Mouse (Mus musculus) sigmoid colon, adult 10 weeks (tissue): ENCODE results near the gene Dqx1. TPM values are rescaled to one million over a fixed set of nuclear protein-coding genes. Genes with fewer than 3 reads are reported as not detected.

ENCODE experiments used
- polyA plus RNA-seq: library from polyadenylated mRNA; stranded (reverse); fragments of 350-450 nt; fragmentation: Illumina TruSeq; extraction: RNeasy Lipid Tissue Mini Kit (QIAGEN cat#74804); gene quantifications from one replicate; pipeline ENCODE4 v1.2.3, GENCODE M21; 2014; ENCODE audit warnings: low read depth, low replicate concordance

Gene Dqx1
- 3.0 TPM for polyA plus RNA-seq

GRCm38 (mm10) chr6:83057790-83058189 is at the start of gene Dqx1:
Dqx1 (plus strand) TSS chr6:83057844.

GRCm38 (mm10) chr6:83033249-83034185 is 24.1 kb upstream of the Dqx1 start, which contains the start of the genes Dok1 and Loxl3:
Dok1 (minus strand) TSS chr6:83033471.
Loxl3 (plus strand) TSS chr6:83034173.

GRCm38 (mm10) chr6:83054074-83054851 is 3.4 kb upstream of the Dqx1 start, which contains the start of gene Aup1:
Aup1 (plus strand) TSS chr6:83054521.

GRCm38 (mm10) chr6:83054871-83055431 is 2.7 kb upstream of the Dqx1 start, which contains the start of gene Htra2:
Htra2 (minus strand) TSS chr6:83055273.

GRCm38 (mm10) chr6:83070247-83070310 is 12.4 kb downstream of the Dqx1 start, which contains the start of gene Tlx2:
Tlx2 (minus strand) TSS chr6:83070293.

GRCm38 (mm10) chr6:83077630-83078323 is 20.1 kb downstream of the Dqx1 start, which contains the start of gene Pcgf1:
Pcgf1 (plus strand) TSS chr6:83077869.

GRCm38 (mm10) chr6:83086121-83087035 is 28.7 kb downstream of the Dqx1 start, which contains the start of gene Lbx2:
Lbx2 (plus strand) TSS chr6:83086367.

GRCm38 (mm10) chr6:83101316-83101687 is 43.7 kb downstream of the Dqx1 start, which contains the start of the genes Ccdc142 and Gm42688:
Ccdc142 (plus strand) TSS chr6:83101601.
Gm42688 (plus strand) TSS chr6:83101617.

GRCm38 (mm10) chr6:83108762-83109668 is 51.4 kb downstream of the Dqx1 start, which contains the start of gene Mrpl53:
Mrpl53 (plus strand) TSS chr6:83109040.

GRCm38 (mm10) chr6:83115011-83115671 is 57.5 kb downstream of the Dqx1 start, which contains the start of gene Mogs:
Mogs (plus strand) TSS chr6:83115496.

Other genes with a start within 250 kb of the Dqx1 start
- gene Sema4f, start 118.1 kb upstream of the Dqx1 start, polyA plus RNA-seq: not detected
- gene M1ap, start 110.9 kb upstream of the Dqx1 start, polyA plus RNA-seq: 0.22 TPM
- gene Dok1, start 24.4 kb upstream of the Dqx1 start, polyA plus RNA-seq: 0.41 TPM
- gene Loxl3, start 23.7 kb upstream of the Dqx1 start, polyA plus RNA-seq: 1.3 TPM
- 19.9 TPM for gene Aup1, start 3.3 kb upstream of the Dqx1 start, polyA plus RNA-seq
- 3.1 TPM for gene Htra2, start 2.6 kb upstream of the Dqx1 start, polyA plus RNA-seq
- gene Tlx2, start 12.4 kb downstream of the Dqx1 start, polyA plus RNA-seq: not detected
- gene Pcgf1, start 20.0 kb downstream of the Dqx1 start, polyA plus RNA-seq: 5.8 TPM
- gene Lbx2, start 28.5 kb downstream of the Dqx1 start, polyA plus RNA-seq: not detected
- not detected for gene Ccdc142, start 43.8 kb downstream of the Dqx1 start, polyA plus RNA-seq
- 1.2 TPM for gene Gm42688, start 43.8 kb downstream of the Dqx1 start, polyA plus RNA-seq
- gene Mrpl53, start 51.2 kb downstream of the Dqx1 start, polyA plus RNA-seq: 22.0 TPM
- gene Mogs, start 57.7 kb downstream of the Dqx1 start, polyA plus RNA-seq: 2.2 TPM
- gene Wbp1, start 63.7 kb downstream of the Dqx1 start, polyA plus RNA-seq: 11.9 TPM
- not detected for gene Ino80b, start 67.6 kb downstream of the Dqx1 start, polyA plus RNA-seq
- 0.28 TPM for gene Rtkn, start 77.6 kb downstream of the Dqx1 start, polyA plus RNA-seq
- gene Wdr54, start 98.6 kb downstream of the Dqx1 start, polyA plus RNA-seq: 0.35 TPM
- gene 1700003E16Rik, start 98.6 kb downstream of the Dqx1 start, polyA plus RNA-seq: not detected
- 19.5 TPM for gene Dctn1, start 108.1 kb downstream of the Dqx1 start, polyA plus RNA-seq
- not detected for gene Slc4a5, start 162.0 kb downstream of the Dqx1 start, polyA plus RNA-seq